Mouse (Mus musculus): ENCODE measurements at regions not wholly inside any gene's neighbourhood (a gene's known extent, or its start where the extent isn't known, plus 50 kb on each side); places are given as distances from the start of the nearest gene placed in this dataset.
A peak's percentile ranks its signal among the peaks of the same experiment; 100 is the strongest.

DNA sequence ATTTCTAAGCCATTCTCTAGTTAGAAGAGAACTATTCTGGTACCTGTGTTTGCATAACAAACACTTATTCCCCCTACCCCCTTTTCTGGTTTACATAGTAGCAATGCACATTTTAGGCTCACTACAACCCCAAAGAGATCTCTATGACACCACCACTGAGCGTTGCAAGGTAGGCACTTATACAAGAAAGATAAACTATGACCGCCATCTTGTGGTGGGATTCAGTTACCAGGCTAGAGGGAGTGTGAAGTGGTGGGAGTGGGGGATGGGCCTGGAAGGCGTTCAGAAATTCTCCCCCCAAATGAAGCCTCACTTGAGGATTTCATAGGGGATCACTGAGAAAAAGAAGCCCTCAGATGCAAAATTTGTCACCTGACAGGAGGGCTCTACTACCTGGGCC lies 64.4 kb upstream of the Fst start:
- DNase-seq (ENCODE audit: low spot score), result no peak

DNA sequence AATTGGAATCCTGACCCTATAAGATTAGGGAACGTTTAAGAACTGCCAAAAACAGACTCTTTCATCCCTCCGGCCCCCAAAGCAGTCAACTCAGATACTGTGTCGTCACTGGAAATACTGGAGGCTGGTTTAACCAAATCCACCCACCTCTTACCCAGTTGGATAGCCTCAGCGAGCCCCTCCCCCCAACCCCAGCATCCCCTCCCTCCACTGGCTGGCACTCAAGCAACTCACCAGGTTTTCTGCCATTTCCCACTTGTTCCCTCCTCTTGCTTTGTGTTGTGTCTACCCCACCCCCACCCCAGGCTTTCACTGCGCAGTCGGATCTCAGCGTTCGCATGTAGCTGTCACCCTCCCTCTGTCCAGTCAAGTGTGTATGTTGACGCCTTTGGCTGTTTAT lies 68.1 kb upstream of the Fst start:
- DNase-seq (ENCODE audit: low spot score), result no peak

DNA sequence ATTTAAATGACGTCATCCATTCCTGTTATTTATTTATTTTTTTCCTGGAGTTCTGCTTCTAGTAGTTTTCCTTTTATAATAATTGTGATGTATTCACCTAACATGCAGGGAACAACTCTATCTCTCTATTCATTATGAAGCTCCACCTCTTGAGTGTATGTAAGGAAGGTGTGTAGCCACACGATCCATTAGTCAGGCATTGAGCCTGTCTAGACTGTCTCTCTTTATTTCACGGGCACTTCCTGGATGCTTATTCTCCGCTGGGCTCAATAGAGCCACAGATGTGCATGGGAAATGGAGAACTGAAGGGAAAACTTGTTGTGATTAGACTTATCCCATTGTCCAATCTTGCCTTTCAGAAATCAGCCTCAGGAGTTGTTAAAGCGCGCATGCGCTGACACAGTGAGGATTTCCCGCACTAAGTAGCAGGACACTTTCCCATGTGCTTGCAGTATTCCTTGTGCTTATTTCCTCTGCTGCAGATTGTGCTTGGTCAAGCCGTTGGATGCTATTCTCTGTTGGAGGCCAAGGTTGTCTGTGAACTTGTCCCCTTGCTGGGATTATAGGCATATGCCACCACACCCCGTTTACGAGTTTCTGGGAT lies 71.5 kb upstream of the Fst start:
- DNase-seq (ENCODE audit: low spot score), result no peak

DNA sequence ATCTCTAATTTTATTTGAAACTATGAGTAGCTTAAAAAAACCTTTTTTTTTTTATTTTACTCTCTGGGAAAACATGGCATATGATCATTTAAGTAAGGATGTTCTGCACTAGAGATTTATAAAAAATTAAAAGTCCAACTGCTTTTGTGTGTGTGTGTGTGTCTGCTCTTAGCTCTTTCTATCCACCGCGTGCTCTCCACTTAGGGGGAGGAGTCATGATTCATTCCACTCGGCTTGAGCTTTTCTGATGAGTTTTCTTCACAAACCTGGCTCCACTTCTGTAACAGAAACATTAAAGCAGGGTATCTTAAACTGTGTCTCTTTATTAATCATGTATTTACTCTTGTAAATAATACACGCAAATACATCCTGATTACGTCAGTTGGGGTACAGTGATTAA lies 73.0 kb upstream of the Fst start:
- DNase-seq (ENCODE audit: low spot score), result no peak

DNA sequence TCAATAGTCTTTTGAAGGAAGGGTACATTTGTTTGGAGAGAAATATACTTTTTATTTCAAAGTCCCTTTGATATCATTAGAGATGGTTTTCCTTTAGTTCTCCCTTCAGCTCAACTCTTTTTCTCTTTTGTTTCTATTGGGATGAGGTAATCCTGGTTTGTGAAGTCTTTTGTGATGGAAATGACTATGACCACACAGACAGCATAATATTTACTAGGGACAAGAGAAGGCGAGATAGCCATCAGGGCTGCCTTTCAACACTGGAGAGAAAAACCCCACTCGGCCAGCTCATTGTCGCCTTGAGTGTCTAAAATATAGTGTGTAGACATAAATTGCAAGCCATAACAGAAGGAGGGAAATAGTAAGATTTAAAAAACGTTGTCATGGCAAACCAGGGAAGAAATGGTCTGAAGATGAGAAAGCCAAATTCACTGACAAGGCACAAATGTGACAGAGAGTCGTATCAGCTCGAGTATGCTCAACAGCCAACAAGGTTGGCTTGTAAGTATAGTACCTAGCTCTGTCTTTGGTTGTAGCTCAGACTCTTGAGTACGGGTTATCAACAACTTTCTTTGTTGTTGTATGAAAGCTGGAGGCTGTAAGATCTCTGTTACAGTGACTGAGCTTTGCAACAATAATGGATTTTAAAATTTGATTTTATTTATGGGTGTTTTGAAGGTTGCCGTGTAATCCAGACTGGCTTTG lies 73.8 kb upstream of the Fst start:
- no peak for DNase-seq (ENCODE audit: low spot score)

DNA sequence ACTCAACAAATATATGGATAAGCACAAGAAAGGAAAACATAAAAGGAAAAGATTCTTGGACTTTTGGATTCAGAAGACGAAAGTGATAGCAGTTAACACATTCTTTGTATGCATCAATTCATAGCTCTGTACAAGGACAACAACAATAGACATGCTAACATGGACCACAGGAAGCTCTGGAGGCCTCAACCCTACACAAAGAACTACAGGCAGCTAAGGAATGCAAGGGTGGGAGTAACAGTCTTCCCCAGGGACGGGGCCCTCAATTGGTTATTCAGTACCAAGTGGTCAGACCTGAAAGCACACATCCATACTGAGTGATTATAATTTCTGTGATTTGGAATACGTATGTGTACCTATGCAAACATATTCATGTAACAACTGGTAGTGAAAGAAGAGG lies 75.8 kb upstream of the Fst start:
- DNase-seq (ENCODE audit: low spot score), result no peak

DNA sequence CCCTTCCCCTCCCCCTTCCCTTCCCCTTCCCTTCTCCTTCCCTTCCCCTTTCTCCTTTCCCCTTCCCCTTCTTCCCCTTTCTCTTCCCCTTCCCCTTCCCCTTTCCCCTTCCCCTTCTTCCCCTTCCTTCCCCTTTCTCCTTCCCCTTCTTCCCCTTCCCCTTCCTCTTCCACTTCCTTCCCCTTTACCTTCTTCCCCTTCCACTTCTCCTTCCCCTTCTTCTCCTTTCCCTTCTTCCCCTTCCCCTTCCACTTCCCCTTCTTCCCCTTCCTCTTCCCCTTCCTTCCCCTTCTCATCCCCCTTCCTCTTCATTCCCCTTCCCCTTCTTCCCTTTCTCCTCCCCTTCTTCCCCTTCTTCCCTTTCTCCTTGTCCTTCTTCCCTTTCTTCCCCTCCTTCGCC lies 77.0 kb upstream of the Fst start:
- DNase-seq (ENCODE audit: low spot score), result no peak

DNA sequence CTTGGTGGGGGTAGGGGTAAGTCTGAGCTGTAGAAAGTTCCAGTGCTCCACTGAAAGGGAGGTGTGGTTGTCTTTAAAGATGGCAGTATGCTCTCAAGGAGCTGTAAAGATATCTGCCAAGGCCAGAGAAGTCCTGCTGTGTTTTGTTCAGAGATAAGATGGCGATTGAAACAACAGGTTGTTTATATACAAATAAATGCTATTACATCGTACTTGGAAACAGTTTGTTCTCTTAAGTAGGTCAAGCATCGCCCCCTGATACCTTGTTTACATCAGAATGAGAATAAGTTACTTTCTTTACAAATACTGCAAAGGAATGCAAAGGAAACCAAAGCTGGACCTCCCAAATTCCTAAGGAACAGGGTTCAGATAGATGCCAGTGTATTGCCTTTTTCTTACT lies 113.0 kb upstream of the Fst start:
- no peak for DNase-seq (ENCODE audit: low spot score)

DNA sequence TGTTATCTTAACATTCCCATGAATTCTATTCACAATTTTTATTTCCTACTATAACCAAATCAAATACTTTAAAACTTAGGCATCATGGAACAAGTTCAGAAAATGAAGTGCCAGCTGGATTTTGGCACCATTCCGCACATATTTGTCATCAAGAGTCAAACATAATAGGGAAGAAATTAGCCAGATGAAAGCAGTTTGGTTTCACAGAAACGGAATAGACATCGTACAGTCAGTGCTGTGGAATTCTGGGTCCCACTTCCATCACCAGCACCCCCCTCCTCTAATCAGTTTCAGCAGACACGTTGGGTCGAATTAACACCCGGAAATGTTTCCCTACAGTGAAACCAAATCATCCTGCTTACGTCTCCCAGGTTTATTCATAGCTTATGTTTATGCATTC lies 125.8 kb upstream of the Fst start:
- DNase-seq (ENCODE audit: low spot score), result peak; percentile 3

DNA sequence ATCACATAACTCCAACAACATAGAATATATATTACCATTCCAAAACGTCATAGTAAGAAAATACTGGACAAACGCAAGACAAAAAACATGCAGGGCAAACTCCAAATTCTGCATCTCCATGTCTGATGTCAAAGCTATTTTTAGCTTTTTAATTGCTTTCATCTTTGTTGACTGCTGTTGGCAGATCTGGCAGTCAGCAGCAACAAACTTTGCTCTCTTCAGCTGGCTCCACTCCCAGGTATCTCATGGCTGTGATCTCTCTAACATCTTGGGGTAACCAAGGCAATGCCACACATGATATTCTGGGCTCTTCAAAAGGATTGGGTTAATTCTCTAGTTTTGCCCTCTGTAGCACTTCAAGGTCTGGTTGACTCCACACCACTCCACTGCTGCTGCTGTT lies 128.9 kb upstream of the Fst start:
- DNase-seq (ENCODE audit: low spot score), result no peak

DNA sequence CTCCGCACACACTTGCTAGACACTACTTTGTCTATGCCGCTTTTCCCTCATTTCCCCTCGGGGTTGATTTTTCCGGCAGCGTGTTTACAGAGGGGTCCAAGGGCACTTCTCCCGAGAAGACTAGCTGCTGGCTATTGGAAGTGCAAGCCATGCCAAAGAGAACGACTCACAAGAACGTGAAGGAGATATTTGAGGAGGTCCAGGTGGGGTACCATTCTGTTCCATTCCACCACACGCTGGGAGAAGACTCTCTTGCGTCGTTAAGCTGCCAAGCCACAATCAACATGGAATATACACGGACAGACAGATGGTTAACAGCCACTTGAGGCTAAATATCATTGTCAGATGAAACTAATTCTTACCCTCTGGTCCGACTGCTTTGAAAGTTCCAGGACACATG lies 144.6 kb upstream of the Fst start:
- DNase-seq (ENCODE audit: low spot score), result no peak

DNA sequence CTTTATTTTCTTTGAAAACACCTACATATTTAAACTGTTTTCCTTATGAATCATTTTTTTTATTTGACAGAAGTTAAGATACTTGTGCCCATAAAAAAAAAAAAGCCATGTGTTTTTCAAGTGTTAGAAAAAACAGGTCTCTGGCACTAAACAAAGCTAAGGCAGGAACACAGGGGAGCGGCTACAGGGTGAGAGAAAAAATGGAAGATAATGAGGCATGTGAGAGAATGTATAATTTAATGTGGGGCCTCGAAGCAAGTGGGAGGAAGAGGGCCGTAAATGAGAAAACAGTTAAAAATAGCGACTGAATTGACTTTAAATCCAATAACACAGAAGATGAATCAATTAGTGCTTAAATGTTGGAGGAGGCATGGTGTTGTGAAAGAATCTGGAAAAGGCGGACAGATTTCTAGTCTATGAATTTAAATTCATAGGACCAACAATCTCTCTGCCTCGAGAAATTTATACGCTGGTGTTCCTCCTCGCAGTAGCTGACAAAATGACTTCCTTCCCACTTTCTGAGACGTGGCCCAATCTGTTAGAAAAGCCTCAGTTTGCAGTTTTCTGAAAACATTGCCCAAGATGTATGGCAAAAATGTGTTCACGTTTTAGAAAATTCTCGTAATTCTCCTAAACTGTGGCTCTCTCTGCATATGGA lies 145.4 kb upstream of the Fst start:
- DNase-seq (ENCODE audit: low spot score), result no peak

DNA sequence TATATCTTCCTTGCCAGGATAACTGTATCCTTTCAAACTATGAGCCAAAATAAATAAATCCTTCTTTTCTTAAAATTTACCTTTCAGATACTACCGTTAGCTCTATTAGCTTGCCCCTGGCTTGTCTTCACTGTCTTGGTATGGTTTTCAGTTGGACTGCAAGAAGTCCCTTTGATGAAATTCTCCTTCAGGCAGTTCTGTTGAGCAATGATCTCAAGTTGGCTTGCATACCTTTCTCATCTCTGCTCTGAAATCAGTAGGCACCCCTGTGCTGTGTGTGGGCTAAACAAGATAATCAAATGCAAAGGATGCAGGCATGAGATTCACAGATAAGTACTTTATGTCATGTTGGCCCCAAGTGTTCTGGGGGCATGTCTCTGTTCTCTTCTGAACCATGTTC lies 155.2 kb upstream of the Fst start:
- no peak for DNase-seq (ENCODE audit: low spot score)

DNA sequence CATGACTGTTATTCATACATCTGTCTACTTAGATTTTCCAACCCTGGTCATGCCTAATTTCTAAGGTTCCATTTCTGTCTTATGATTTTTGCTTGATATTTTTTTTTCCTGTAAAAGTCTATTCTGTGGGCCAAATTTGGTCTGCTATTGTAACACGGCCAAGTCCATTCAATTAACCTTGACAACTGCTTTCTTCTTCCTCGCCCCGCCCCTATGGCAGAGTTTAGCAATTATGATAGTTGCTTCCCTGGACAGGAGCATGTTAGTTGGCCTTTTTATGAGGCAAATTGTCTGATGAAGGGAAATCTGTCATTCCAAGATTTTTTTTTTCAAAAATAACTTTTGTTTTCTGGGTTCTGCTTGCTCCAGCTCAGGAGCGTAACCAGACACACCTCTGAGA lies 160.7 kb upstream of the Fst start:
- DNase-seq (ENCODE audit: low spot score), result no peak

DNA sequence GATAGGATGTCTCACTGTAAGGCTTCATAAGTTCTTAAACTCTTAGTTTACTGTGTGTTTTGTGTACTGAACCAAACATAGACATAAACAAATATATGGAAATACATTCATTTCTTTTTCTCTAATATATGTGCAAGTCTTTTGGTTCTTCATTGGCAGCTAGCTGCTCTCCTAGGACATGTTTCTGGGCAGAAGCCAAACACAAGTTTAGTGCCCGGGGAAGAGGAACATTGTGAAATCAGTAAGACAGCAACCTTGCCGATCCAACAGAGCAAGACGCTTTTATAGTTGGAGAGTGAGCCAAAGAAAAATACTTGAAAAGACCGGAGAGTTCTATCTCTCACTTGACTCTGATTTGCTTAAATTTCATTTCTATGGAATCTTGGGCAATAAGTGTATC lies 178.0 kb upstream of the Fst start:
- peak; percentile 35 for DNase-seq (ENCODE audit: low spot score)

DNA sequence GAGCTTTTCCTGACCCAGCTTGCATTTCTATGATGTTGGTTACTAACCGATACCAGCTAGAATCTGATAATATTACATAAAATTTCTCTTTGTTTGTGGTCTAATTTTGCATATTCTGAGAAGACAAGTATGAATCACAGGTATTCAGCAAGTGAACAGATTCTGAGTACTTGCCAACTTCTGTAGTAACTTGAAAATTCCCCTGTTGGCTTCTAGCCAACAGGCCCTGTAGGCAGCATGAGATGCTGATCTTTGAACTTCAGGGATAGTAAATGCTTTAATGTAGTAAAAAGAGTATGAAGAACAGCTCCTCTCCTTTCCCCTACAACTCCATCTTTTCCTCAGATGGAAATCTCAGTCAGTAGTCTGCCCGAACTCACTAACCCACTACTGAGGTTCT lies 178.5 kb upstream of the Mocs2 start:
- no peak for DNase-seq (ENCODE audit: low spot score)

DNA sequence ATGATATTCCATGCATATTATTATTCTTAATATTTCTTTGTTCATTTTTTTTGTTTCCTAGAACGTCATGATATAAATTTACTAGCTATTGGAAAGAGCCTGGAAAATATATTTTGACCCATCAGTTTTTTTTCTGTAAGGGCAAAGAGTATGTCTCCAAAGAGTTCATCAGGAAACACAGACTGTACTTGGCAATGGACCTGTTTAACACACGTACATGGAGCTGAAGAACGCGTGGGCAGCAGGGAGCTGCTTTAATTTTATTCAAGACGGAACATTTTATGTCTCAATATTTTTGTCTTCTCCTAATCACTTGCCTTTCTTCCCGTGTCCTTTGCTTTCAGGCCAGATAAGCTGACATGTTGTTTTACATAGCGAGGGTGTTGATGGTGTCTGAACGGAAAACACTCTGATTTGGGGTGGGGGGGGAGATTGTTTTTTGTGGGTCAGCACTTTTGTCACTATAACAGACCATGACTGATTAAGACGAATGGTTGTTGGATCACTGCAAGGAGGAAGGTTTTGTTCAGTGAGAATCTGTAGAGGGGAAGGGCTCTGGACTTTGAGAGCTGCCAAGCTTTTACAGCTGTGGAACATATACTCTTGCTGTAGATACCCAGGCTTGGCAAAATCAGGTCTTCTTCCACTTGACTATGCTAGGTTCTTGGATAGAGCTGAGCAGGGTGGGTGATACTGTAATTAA lies 176.2 kb upstream of the Mocs2 start:
- DNase-seq (ENCODE audit: low spot score), result no peak

DNA sequence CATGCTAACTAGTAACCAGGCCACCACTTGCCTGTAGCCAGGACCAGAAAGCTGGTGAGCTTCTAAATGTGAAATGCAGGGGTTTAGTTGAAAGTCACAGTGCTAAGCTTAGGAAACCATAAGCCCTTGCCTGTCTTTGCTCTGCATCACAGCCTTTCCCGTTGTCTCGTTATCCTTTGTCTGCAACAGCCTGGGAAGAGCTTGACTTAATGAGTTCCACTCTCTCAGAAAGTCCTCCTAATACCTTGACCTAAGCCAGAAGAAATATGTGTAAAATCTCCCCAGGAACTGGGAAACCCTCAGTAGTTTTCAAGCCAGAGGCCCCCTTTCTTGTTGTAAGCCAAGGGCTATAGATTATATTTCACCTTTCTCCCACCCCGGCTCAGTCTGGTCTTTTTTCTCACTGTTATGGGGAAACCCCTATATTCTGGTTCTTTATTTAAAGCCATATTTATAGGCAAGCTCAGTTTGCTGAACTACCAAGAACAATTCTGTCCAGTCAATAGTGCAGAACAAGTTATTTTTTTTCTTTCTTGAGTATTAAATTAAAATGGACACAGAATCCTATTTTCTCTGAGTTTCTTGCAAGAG lies 175.0 kb upstream of the Mocs2 start:
- DNase-seq (ENCODE audit: low spot score), result no peak

DNA sequence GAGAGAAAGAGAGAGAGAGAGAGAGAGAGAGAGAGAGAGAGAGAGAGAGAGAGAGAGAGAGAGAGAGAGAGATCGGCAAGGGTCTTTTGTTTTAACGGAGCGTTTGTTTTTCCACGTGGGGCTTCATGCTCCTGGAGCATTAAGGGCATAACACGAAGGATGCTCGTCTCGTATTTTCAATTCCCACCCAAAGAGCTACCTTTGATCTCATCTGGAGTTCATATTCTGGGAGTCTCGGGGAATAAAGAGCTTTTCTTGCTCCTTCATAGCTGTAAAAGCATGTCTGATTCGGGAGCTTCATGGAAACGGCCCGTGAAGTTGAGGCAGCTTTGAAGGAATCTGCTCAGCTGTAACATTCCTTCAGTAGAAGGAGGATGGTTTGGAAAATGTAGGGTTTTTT lies 174.5 kb upstream of the Mocs2 start:
- no peak for DNase-seq (ENCODE audit: low spot score)

DNA sequence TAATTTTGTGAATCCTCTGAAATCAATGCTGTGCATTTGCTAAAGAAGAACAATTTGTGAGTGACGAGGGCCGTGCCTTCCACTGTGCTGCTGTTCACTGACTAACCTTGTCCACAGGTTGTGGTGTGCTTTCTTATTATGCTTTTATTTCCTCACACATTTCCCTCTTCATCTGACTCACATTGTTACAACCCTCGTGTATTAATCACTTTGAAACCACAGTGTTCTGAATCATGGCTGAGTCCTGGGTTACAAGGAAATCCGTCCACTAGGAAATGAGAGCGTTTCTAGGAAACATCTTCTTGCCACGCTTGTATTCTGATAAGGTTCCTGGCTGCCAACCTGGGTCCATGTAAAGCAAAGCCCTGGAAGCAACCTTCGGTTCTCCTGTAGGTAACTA lies 163.8 kb upstream of the Mocs2 start:
- no peak for DNase-seq (ENCODE audit: low spot score)

DNA sequence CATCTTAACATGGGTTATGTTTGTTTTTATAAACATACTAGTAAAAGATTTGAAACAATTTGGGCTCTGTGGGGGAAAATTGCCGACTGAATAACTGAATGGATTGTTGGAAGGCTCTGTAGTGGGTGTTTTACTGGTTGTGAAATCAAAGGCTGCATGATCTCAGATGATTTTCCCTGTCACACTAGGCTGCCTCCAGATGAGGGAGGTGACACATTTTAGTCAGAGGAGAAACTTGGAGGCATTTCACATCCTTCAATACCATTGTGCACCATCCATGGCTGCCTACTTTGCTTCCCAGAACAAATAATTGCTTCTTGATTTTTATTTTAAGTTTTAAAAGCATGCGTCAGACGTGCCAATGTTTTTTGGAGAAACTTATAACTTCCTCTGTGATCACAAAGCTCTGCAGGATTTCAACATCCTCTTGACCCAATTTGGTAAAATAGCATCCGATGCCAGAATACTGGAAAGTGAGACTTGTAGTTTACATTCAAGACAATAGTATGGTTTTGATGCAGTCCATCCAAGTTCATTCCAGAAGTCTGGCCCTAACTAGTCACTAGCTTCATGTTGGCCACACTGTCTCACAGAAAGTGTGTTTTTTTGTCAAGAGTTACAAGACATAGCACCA lies 163.0 kb upstream of the Mocs2 start:
- peak; percentile 24 for DNase-seq (ENCODE audit: low spot score)

DNA sequence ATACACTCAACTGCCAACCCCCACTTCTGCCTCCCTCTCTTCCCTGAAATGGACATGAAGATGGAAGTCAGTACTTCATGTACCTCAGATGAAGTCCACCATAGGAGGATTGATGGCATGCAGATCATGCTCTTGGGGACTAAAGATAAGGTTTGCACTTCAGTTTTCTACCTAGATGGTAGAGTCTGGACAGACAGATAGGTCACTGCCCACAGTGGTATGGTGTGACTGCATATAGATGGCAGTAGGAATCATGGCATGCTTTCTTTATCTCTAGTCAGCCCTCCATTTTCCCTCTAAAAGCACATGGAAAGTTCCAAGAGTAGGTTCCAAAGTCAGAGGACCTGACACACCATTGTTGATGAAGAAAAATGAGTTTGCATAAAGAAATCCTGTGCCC lies 145.6 kb upstream of the Mocs2 start:
- no peak for DNase-seq (ENCODE audit: low spot score)

Data from heart, adult 8-10 months (tissue).